Mouse (Mus musculus) heart, postnatal 0 days (tissue): ENCODE data around the gene Pigl.

ENCODE experiments used
- CTCF ChIP-seq: IDR thresholded peaks from 2 replicates; pipeline ENCODE4 v1.5.1; 2016; ENCODE audit warnings: antibody characterized with exemption, control low read depth, low read depth
- EP300 ChIP-seq: IDR thresholded peaks from 2 replicates; pipeline ENCODE4 v1.6.1; 2016; ENCODE audit warnings: antibody characterized with exemption, low read depth

DNA sequence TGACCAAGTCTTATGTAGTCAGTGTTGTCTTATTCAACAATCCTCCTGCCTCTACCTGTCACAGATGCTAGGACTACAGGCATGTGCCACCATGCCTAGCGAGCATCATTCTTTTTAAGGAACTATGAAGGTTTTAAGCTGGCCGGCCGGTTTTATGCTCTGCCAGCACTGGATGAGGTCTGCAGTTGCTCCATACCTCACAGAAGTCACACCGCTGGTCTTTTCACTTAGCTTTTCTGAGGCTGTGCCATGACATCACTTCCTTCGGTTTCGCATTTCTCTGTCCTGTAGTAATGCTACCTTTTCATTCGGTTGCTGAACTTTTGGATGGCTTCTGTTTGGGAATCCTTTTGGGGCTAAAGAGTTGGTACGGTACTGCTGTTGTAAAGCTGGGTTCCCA lies 83.3 kb downstream of the Pigl start:
- TF ChIP-seq CTCF (no peak), EP300 (no peak)
